Mouse (Mus musculus): ENCODE measurements around the gene Chrdl1.

DNA sequence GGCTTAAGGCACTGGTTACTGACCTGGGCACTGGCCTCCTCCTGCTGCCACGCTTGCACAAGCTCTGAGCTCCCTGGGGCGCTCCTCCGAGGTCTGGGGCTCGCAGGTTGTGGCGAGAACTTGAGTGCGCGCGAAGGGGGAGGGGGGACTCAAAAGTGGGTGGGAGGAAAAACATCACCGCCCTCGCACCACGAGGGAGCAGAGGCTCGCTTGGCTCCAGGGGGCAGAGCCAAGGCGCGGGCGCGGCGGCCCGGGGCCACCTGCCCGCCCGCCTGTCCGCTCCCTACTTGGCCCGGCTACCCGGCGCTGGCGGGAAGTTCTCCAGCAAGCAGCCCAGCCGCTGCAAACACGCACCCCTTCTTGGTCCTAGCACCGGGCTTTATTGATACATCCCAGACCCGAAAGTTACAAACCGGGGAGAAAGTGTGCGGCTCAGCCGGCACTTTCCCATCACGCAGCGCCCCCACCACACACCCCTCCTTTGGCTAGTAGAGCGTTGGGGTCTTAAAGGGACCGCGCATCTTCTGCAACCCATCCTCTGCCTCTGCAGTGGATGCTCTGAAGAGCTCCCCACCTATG, at the start of gene Chrdl1:
- TF ChIP-seq CTCF (conservative IDR thresholded peaks at IDR 0.05; ENCODE audit: low read length): no peak
- no peak for TF ChIP-seq NANOG (IDR thresholded peaks at IDR 0.05; ENCODE audit: borderline replicate concordance, low read length)
- TF ChIP-seq POU5F1 (IDR thresholded peaks at IDR 0.05; ENCODE audit: borderline replicate concordance, low read length): no peak
